Mouse (Mus musculus) adrenal gland, adult (tissue): ENCODE results near the gene Elf2.
"Not testable (repeated sequence)": the region's sequence is repeated elsewhere in the genome, so short reads cannot be mapped to it uniquely, and the experiment has no call there.

ENCODE experiments used
- DNase-seq, 2 experiments: peaks; one replicate each; pipeline ENCODE4 v3.0.0; 2022 to 2023; ENCODE audit warnings: low spot score in 1 of 2; ENCODE audit not compliant: inconsistent age in 2 of 2

The Elf2 gene

DNA sequence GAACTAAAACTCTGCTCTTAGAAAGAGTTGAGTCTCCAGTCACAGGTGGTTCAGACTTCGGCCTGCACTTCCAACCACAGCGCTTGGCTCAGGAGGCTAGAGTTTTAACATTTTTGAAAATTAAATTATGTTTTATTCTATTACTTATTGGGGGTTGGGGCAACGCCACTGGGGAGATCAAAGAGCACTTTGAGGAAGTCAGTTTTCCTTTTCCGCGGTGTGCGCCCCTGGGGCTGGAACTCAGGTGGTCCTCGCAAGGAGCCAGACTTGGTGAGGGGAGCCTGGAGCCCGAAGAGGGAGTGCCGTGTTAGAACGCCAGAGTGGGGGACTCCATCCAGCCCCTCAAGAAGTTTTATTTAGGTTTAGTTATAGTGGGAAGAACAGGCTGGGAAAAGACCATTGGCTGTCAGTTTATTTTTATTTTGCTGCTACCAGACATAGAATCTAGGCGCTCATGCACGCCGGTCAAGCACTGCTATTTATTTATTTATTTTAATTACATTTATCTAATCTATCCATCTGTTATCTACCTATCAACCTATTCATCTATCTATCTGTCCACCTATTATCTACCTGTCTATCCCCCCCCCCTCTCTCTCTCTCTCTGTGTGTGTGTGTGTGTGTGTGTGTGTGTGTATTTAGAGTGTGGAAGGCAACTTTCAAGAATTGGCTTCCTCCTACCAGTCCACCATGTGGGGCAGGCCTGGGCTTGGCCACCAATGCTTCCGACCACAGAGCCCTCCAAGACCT lies 19.3 kb upstream of the Elf2 start:
- DNase-seq, result peak in 1 of 2 experiments; percentile 51

DNA sequence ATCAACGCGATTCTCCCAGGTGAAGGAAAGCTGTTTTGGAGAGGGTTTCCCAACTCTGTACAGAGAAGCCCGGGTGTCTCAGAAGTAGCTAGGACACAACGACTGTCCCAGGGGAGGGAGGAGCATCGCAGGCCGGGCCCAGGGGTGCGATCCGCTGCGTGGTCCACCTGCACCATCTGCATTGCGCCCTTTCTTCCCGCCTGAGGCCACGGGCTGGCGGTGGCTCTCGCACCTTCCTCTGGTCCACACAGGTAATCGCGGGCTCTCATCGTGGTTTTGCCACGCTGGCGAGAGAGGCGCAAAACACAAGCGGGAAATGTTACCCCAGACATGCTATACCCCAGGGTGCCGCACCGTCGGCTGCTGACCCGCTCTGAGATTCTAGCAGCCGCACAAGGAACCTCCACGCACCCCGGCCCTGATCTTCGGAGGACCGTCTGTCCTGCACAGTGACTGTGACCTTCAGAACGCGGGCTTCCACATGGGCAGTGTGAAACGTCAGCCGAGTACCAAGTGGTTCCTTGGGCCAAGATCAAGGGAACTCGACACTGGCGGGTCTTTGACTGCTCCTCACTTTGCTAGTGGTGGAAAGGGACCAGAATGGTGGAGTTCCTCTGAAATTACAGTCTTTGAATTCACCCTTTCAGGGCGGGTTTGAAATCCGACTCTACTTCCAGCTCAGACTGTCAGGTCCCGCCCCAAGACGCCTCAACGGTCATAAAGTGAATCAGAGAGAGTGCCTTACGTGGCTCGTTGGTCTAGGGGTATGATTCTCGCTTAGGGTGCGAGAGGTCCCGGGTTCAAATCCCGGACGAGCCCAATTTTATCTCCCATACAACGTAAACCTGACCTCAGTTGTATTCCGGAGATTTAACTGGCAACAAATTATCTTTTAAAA lies 18.4 kb upstream of the Elf2 start:
- DNase-seq, result peak; percentile 82 to 96

DNA sequence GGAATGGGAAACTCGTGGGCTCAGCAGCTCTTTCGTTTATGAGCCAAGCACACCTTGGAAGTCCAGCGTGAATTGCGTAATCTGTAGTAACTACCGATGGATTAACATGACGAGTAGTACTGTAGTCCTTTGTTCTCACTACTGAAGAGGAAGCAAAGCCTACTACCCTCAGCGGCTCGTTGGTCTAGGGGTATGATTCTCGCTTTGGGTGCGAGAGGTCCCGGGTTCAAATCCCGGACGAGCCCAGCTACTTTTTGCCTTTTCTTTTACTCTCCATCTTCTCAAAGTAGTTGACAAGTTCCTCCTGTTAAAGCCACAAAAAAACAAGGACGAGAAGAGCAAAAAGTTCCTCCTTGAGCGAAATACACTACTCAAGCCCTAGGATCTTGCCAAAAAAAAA lies 17.7 kb upstream of the Elf2 start:
- DNase-seq, result peak; percentile 75 to 96

DNA sequence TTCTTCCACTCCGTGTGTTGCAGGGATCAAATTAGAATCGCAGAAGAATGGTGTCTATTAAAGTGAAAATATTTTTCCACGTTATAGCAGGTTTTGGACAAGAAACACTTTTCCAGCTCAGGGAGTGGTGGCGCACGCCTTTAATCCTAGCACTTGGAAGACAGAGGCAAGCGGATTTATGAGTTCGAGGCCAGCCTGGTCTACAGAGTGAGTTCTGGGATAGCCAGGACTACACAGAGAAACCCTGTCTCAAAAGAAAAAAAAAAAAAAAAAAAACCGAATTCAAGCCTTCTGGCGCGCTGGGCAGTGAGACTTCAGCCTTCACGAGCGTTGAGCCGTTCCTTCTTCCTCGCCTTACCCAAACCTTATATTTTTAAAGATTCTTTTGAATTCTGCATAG lies 17.2 kb upstream of the Elf2 start:
- DNase-seq, result no peak

DNA sequence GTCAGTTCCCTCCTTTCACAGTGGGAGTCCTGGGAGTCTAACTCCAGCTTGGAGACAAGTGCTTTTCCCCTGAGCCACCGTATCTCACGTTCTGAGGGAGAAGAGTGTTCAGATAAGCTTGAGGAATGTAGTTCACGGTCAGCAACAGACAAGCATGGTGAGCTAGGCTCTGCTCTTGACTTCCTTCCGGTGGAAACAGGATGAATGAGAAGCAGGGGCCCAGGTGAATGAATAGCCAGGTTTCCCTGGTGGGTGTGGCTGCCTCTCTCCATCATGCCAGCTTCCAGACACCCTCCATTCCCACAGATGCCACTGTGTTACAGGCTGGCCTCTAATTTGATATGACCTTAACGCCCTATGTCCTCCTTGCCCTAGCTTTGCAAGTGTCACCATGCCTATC lies 16.6 kb upstream of the Elf2 start:
- DNase-seq, result peak in 1 of 2 experiments; percentile 60

DNA sequence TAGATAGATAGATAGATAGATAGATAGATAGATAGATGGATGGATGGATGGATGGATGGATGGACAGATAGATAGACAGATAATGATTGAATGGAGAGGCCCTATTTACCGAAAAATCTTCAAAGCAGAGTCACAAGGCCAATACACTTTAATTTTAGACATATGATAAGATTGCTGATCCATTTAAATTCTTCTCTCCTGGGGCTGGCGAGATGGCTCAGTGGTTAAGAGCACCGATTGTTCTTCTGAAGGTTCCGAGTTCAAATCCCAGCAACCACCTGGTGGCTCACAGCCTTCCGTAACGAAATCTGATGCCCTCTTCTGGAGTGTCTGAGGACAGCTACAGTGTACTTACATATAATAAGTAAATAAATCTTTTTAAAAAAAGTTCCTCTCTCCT lies 14.5 kb upstream of the Elf2 start:
- DNase-seq, result not testable (repeated sequence)

GRCm38 (mm10) chr3:51354034-51354427 lies 13.6 kb upstream of the Elf2 start:
- DNase-seq, result no peak

DNA sequence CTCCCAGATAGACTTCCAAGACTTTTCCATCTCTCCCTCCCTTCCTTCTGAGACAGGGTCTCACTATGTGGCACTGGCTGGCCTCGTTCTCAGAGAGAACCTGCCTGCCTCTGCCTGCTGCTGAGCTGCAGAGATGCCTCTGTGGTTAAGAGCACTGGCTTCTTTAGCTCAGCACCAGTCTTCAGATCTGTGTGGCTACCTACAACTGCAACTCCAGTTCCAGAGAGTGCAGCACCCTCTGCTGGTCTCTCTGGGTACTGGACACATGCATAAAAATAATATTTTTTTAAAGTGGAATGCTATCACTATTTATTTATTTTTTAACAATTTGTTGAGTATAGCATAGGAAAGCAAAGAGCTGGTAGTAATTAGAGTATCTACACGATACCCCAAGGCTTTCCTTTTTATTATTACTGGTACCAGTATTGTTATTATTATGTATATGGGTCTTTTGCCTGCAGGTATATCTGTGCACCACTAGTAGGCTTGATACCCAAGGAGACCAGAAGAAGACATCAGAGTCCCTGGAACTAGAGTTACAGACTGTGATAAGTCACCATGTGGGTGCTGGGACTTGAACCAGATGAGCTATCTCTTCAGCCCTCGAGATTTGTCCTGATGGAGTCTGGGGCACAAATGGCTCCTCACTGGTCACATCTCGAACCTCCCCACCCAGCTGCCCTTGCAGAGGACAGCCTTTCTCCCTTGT lies 13.0 kb upstream of the Elf2 start:
- DNase-seq, result peak; percentile 58 to 90

DNA sequence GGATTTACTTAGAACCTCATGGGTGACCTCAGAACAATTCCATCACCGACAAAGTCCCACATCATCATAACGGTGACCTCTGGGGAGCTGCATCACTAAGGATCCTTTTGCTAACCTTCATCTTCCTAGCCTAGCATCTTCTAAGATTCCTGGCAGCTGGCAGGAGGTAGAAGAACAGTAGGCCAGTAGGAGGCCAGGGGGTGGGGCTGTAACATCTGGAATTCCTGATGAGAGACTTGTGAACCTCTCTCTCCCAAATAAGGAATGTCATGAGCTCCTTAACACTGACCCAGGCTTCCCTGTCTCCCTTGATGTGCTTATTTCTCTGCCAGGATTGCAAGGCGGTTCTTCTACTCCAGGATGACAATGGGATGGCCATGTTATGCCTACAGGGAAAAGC lies 10.3 kb upstream of the Elf2 start:
- DNase-seq, result no peak

- DNase-seq, result peak; percentile 84 to 92
These were observed 8.3 kb upstream of the Elf2 start for GRCm38 (mm10) chr3:51348646-51349238.

DNA sequence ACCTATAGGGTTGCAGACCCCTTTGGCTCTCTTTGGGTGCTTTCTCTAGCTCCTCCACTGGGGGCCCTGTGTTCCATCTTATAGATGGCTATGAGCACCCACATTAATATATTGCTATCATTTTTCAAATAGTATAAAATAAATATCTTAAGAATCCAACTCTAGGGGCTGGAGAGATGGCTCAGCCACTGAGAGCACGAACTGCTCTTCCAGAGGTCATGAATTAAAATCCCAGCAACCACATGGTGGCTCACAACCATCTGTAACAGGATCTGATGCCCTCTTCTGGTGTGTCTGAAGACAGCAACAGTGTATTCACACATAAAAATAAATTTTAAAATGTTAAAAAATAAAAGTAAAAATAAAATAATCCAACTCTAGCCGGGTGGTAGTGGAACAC lies 4.6 kb upstream of the Elf2 start:
- DNase-seq, result not testable (repeated sequence)

DNA sequence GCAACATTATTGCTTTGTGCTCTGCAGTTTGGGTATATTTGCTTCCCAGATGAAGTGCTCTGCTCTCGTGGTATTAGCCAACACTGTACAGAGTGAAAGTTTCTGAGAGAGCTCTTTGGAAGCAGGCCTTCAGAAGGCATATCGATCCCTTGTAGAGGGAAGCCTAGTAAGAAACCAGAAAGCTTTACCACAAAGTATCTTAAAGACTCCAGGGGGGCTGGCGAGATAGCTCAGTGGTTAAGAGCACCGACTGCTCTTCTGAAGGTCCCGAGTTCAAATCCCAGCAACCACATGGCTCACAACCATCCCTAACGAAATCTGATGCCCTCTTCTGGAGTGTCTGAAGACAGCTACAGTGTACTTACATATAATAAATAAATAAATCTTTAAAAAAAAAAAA lies 3.7 kb upstream of the Elf2 start:
- DNase-seq, result not testable (repeated sequence)

GRCm38 (mm10) chr3:51343260-51343659 lies 2.8 kb upstream of the Elf2 start:
- peak in 1 of 2 experiments; percentile 68 for DNase-seq

- DNase-seq, result no peak
These were observed 1.7 kb upstream of the Elf2 start for GRCm38 (mm10) chr3:51342152-51342551.

GRCm38 (mm10) chr3:51341268-51342081 lies 1.0 kb upstream of the Elf2 start:
- DNase-seq, result peak; percentile 94 to 97

GRCm38 (mm10) chr3:51339734-51340551 lies 520 bp downstream of the Elf2 start:
- DNase-seq, result peak; percentile 63 to 87

- DNase-seq, result no peak
These were observed 1.1 kb downstream of the Elf2 start for GRCm38 (mm10) chr3:51339378-51339733.

GRCm38 (mm10) chr3:51335378-51335777 lies 5.1 kb downstream of the Elf2 start:
- no peak for DNase-seq

GRCm38 (mm10) chr3:51333950-51334349 lies 6.5 kb downstream of the Elf2 start:
- no peak for DNase-seq
